Mouse (Mus musculus): ENCODE data around the gene Ten1.

Ten1 gene

DNA sequence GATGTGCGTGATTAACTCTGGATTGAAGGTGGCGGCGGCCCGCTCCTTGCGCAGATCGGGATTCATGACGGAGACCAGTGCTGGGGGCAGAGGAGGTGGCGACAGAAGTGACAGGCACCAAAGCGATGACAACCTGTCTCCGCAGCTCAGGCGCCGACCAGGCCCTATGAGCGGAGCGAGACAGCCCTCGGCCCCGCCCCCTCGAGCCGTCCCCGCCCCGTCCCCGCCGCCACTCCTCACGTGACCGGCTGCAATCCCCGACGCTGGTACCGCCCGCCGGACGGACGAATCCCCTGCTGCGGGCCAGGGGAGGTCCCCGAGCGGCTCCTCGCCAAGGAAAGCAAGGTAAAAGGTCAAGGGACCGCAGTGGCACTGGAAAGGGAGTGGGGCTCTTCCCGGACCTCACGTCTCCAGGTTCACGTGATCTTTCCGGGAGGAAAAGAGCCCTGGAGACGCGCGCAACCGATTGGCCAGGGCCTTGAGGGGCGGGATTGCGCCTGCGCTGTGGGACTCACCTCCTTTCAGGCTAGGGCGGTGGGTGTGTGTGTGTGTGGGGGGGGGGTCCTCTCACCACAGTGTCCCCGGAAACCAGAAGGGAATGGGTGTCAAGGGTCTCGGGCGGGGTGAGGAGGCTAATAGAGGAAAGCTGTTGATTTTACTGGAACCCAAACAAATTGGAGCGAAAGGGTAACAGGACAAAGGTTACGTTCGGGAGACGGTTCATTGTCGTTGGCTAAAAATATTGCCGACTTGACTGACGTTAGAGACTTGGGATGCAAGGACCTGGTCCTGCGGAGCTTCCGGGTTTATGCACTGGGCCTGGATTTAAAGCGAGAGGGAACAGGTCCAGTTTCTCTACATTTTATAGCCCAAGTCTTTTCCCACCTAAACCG is at the start of gene Ten1, which contains the start of gene Acox1:
Ten1 (plus strand) TSS at position 217 of the 893 bp plus-strand sequence.
Acox1 (minus strand) TSS at position 407 of the 893 bp plus-strand sequence.
- peak; percentile 98 for DNase-seq

DNA sequence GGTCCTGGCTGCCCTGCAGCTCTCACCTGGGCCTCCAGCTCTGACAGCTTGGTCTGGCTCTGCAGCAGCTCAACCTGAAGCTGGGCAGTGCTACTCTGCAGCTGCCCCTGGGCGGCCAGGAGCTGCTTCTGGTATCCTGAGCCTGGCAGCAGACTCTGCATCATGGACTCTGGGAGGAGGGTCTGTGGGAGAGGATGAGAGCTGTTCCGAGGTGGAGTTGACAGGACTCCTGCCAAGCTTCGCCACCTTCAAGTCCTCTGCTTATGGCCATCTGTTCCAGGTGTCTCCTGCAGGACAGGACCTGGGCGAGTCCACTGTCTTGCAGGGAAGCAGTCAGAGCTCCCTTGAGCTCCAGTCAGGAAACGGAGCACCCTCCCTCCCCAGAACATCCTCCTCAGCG is 49.3 kb upstream of the Ten1 start:
- DNase-seq, result peak; percentile 60

DNA sequence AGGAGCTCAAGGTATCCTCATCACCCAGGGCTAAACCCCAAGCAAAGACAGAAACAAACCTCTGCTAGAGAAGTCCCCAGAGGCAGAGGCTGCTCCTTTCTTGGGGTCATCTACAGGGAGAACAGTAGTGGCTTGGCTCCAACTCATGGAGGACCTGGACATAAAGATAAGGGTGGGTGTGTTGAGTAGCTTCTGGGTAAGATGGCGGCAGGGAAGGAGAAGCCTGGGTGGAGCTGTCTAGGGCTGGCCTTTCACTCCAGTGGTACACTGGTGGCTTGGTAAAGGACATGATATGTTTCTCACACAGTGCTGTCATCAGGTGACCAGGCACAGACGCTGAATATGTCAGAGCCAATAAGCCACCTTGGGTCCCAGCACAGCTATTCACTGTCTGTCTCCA is 47.7 kb upstream of the Ten1 start:
- DNase-seq, result no peak

DNA sequence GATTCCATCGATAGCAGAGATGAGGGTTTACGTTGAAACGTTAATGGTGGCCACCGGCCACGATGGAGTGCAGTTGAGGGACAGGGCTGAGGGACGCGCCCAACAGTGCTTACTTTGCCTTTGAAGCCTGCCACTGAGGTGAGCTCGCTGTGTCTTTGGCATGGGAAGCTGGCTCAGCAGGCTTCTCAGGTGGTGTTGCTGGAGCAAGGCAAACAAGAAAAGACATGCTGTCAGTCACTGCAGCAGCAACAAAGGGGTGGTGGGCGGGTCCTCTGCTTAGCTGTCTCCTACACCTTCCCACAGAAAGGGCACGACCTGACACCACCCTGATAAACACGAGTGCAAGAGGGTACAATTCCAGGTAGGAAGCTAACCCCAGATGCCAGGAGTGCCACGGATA is 37.3 kb upstream of the Ten1 start:
- DNase-seq, result no peak

DNA sequence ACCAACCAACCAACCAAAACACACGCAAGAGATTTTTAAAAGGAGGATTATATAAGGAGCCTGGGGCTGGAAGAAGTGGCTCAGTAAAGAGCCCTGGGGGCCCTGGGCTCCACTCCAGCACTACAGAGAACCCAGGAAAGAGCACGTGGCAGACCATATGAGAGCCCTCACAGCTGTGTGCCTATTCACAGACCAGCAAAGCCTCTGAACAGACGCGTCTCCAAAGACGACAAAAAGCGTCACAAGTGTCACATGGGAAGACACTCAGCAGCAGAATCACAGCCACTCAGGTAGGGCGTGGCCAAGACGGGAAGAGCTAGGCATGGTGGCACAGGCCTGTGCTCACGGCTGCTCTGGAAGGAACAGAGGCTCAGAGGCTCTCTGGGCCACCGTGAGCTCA is 36.5 kb upstream of the Ten1 start:
- no peak for DNase-seq

DNA sequence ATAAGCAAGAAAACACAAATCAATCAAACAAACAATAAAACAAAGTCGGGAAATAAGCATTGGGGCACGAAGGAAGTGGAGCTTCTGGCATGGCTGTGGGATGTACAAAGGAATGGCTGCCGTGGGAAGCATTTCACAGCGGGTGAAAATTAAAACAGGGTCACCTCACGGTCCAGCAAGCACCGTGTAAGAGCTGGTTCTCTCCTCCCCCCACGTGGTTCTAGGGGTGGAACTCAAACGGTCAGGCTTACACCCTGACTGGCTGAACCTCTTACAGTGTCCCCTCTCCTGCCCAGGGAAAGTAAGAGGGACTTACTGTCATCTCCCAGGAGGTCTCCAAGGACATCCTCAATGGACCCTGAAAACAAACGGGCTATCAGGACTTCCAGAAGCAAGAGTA is 35.7 kb upstream of the Ten1 start:
- DNase-seq, result no peak

DNA sequence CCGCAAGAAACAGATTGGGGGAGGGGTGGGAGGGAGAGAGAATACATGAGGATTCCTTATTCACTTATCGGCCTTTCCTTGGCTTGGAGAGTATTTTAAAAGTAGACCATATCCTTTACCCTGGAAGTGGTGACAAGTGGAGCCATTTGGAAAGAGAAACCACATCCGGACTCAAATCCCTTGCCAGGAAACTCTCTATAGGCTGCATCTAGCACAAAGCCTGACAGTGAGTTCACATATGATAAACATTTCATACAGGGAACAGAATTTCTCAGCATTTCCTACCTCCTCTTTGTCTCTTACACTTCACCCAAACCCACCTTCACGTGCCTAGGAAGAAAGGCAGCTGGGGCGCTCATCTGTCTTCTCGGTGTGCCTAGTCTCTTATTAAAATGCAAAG is 31.4 kb upstream of the Ten1 start:
- DNase-seq, result no peak

DNA sequence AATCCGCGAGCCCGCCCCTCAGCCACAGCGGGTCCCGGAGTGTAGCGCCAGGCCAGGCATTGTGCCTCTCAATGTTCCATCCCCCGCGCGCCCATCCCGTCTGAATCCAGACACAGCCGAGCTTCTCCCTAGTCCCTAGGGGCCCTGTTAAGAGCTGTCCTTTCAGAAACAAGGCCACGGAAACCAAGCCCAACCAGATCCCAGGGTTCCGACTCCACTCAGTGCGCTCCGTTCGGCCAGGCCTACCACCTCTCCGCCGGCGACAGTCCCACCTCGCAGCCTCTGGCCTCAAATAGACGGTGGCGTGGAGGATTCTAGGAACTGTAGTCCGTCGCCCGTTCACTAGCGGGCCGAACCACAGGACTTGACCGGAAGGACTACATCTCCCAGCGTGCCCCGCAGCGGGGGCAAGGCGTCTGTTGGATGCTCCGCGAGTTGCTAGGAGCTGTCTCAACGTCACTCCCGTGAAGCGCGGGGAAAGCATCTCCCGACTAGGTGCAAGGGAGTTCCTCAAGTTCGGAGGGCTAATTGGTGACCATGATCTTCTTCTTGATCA is 30.7 kb upstream of the Ten1 start, which contains the start of gene Fbf1:
Fbf1 (minus strand) TSS at position 283 of the 556 bp plus-strand sequence.
- DNase-seq, result peak; percentile 96

DNA sequence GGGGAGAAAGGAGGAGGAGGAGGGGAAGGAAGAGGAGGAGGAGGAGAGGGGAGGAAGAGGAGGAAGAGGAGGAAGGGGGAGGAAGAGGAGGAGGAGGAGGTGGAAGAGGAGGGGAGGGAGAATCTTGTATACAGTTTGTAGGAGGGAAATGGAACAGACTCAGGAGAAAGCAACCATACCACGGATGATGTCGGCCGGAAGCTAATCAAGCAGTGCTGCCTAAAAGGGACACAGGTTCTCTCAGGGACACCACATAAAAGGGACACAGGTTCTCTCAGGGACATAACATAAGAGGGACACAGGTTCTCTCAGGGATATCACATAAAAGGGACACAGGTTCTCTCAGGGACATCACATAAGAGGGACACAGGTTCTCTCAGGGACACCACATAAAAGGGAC is 29.4 kb upstream of the Ten1 start:
- DNase-seq, result no peak

DNA sequence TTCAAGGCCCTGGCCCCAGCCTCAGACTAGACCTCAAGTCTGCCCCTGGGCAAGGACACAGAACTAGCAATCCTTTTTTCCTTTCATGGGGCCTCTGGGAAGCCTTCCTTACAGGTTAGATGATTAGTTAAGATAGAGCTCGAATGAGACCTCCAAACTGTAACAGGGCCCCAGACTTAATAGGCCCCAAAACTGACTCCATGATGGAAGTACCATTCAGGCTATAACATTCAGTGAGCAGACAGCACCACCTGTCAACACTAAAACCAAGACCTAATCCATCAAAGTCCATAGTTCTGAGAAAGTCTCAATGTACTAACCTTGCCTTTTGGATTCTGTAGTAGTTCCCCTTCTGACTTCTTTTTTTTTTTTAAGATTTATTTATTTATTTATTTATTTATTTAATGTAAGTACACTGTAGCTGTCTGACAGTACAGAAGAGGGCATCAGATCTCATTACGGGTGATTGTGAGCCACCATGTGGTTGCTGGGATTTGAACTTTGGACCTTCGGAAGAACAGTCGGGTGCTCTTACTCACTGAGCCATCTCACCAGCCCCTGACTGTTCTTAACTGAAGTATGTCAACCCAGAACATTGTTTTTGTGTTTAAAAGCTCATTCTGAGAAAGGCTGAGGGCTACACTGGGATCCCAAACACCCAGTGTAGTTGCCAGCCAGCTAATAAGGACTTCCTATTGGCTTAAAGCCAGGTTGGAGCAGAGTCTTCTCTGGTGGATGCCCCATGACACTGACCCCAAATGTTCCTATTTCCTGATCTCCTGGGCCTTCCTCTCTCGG is 28.5 kb upstream of the Ten1 start:
- DNase-seq, result no peak

DNA sequence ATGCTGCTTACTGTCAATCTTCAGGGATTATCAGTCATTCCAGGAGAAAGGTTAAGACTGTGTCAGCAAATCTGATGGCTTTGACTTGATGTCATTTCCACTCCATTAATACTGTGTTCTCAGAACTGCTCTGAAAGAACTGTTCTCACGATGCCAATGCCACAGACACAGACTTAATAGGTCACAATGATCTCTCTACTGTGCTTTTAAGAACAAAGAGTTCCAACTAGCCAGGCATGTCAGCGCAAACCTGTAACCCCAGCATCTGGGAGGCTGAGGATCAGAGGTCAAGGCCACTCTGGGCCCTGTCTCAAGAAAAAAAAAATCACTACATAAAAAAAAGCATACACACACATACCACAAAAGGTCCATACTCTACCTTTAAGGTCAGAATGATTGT is 26.7 kb upstream of the Ten1 start:
- no peak for DNase-seq

DNA sequence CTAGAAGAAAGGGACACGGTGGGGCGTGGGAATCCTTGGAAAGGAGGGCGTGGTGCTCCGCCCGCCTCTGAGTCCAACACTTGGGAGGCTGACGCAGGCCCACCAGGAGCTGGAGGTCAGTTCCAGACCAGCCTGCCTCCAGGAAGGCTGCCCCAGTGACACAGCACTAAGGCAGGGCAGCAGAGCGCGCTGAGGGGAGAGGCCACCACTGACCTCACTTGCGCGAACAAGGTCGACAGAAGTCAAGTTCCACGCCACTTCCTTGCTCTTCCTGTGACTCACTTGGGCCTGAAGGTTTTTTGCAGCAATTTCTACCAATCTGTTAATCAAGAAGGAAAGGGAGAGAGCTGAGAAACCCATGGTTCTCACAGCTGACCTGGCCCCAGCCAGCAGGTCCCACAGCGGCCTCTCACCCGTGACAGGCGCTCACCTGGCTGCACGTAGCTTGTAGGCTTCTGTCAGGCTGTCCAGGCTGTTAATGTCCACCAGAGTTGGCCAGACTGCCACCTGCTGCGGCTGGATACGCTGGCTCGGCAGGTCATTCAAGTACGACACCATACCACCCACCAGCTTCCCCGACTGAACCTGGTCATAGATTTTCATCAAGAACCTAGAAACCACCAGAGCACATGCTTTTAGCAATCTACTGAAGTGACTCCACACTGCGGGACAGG is 23.7 kb upstream of the Ten1 start:
- DNase-seq, result no peak

DNA sequence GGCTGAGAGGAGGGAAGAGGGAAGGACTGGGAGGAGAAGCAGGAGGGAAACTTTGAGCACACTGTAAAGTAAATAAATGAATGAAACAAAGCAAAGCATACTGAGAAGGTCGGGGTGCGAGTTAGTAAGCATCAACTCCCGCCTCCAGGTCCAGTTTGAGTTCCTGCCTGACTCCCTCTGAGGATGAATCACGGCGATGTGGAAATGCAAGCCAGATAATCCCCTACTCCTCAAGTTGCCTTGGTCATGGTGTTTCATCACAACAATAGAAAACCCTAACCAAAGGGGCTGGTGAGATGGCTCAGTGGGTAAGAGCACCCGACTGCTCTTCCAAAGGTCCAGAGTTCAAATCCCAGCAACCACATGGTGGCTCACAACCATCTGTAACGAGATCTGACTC is 22.6 kb upstream of the Ten1 start:
- no peak for DNase-seq

DNA sequence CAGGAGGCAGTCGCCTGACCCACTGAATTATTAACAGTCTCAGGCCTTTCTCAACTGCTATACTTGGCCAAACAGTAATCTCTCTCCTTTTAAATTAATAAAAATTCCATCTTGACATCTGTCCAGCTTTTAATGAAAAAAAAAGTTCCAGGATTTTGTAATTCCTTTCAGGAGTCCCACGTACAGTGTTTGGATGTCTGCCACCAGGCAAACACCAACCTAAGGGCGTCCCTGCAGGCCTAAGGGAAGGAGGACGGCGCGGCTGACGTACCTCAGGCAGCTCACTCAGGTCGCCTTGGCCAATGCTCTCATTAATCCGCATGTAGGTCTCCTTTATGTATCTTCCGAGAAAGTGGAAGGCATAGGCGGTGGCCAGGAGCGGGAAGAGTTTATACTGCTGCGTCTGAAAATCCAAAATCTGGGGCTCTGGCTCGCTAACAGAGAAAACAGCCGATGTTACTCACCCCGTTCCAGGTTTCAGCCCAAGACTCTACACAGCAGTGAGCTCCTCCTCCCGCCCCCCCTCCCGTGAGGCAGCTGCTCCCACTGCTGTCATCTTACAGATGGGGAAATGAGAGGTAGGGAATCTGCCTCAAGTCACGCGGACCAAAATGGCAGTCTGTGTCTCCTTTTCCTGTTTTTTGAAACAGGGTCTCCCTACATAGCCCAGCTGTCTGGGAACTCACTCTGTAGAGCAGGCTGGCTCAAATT is 20.1 kb upstream of the Ten1 start:
- no peak for DNase-seq

DNA sequence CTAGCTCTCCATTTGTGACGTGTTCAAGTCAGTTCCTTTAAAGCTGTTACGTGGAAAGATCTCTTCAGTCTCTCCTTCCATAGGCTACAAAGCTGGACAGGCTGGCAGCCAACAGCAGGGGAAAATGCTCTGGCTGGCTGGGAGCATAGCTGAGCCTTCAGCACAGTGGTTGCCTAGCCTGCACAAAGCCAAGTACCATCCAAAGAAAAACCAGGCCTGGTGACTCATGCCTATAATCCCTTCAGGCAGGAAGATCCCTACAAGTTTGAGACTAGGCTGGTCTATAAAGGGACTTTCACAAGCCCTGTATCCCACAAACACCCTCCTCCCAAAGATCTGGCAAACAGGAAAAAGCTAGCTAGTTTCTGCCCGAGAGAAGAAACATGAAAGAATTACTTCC is 12.8 kb upstream of the Ten1 start:
- no peak for DNase-seq

DNA sequence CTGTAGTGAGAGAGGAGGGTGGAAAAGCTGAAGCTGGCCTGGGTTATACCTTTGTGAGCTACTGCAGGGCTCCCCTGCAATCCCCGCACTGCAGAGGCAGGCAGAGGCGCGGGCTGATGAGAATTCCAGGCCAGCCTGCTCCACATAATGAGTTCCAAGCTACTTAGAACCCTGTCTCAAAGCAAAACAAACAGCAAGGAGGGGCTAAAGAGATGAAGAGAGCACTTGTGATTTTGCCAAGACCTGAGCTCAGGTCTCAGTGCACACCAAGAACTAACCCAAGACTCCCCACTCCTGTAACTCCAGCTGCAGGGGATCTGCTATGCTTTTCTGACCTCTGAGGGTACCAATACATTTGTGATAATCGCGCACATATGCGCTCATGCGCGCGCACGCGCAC is 12.3 kb upstream of the Ten1 start:
- no peak for DNase-seq

DNA sequence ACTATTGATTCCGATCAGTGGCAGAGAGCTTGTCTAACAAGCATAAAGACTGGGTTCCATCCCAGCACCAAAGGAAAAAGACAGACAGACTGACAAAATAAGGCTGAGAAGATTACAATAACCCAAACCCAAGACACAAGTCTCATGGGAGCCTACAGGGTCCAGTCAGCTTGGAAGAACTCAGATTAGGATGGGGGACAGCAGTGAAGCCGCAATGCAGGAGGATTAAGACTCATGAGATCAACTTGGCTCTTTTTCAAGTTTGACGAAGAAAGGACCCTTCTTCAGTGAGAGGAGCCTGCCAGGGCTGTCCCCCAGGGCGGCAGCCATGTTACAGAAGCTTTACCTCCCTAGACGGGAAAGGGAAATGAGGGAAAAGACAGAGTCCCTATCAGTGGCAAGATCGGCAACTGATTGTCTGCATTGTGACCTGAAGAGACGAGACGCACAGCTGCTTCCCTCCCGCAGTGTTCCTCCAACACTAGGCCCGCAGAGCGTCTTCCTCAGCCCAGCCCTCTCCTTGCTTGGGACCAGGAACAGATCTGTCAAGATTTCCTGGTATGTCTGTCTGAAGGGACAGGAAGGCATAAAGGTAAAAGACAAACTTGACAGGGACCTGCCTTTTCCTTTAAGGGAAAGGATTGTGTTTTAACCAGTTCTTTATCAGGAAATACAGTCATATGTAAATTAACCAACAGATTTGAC is 11.3 kb upstream of the Ten1 start:
- no peak for DNase-seq

DNA sequence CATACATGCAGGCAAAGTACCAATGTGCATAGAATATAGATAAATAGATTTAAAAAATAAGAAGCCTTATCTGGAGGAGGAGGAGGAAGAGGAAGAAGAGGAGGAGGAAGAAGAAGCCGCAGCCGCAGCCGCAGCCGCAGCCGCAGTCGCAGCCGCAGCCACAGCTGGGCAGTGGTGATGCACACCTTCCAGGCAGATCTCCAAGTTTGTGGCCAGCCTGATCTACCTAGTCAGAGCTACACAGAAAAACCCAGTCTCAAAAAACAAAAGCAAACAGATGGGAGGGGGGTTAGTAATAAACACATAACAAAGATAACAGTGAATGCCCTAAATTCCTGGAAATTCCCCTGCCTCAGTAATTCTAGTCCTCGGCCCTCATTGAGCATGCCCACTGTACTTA is 4.0 kb upstream of the Ten1 start:
- no peak for DNase-seq

DNA sequence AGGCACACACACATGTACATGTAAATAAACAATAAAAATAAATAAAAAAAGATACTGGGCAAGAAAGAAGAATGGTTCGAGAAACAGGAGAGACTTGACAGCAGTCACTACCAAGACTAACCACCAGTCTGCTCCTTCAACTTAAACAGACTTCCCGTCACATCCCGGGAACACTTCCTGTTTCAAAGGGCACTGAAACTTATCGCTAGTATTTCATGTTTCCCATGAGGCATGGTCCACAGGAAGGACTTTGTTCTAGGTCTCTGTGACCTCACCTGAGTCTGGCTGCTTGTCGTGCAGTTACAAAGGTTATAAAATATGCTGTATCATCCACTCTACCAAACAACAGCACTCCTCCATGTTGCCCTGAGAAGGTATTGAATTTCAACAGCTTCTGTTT is 3.4 kb upstream of the Ten1 start:
- DNase-seq, result no peak

DNA sequence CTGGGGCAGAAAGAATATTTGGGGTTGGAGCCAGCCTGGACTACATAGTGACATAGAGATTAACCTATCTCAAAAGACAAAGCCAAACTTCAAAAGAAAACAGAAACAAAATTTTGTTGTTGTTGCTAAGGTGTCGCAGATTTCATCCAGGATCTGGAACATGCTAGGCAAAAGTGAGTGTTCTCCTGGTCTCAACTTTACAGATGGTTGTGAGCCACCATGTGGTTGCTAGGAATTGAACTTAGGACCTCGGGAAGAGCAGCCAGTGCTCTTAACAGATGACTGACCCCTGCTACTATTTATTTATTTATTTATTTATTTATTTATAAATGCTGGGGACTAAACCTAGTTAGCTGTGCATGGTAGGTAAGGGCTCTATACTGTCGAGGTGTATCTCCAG is 2.3 kb upstream of the Ten1 start:
- no peak for DNase-seq

DNA sequence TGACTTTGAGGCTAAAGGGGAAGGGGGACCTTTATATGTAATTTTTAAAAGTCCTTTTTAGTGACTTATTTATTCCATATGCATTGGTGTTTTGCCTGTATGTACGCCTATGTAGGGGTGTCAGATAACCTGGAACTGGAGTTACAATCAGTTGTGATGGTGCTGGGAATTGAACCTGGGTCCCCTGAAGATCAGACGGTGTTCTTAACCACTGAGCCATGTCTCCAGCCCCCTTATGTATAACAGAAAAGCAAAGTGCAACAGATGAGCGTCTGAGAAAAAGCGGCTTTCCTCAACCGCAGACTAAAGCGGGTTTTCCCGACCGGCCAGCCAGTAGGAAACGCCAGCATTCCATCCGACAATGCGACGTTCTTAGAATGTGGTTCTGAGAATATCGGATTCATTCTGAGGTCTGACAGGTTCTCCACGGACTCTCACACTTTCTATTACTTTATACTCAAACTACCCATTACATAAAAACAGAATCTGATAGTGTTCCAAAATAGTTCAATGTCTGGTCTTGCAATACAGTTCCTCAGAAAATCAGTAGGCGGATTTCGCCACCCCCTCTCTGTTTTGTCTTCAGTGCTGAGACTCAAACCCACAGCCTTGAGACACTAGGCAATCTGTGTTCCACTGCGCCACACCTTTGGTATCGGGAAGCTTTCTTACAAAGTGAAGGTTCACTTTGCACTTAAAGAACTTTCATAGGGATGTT is 1.6 kb upstream of the Ten1 start:
- no peak for DNase-seq

Data from cerebellum, adult 8-10 months (tissue).